Mouse (Mus musculus) lung, postnatal 10 days (tissue): ENCODE measurements at regions not wholly inside any gene's neighbourhood (a gene's known extent, or its start where the extent isn't known, plus 50 kb on each side); places are given as distances from the start of the nearest gene placed in this dataset.
A peak's percentile ranks its signal among the peaks of the same experiment; 100 is the strongest.

ENCODE experiments used
- DNase-seq: peaks from one replicate; pipeline ENCODE4 v3.0.0; 2021

GRCm38 (mm10) chr17:75707687-75708086, 155.9 kb upstream of the Fam98a start:
- DNase-seq, result no peak

DNA sequence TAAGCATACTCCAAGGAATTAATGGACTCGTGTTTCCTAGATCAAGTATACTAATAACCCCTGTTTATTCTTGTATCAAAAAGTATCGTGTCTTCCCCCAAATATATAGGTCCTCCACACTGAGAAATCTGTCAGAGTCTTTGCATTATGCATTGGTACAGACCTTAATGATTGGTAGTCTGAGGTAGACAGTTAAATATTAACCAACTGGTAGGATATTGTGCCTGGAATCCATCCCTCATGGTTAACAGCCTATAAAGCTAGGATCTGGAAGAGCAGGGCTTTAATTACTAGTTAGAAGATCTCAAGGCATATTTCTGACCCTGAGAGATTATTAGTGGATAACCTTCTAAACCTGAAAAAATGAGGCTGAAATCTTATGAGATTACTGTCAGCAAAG, 153.6 kb upstream of the Fam98a start:
- no peak for DNase-seq

DNA sequence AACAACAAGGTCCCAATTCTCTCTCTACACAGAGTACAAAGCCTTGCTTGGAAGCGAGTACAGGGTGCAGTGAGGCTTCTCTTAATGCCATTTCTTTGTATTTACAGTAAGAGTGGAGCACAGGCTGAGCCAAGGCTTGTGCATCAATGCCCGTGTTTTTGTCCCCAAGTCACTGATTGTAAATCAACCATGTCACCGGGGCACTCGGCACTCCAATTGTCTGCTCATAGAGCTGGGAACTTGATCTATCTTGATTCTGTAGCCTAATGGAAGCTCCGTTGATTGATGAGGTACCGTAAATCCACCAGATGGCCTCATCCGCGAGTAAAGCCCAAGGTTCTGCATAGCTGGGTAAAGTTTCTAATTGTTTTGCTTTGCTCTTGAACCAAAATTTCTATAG, 152.1 kb upstream of the Fam98a start:
- DNase-seq, result no peak

DNA sequence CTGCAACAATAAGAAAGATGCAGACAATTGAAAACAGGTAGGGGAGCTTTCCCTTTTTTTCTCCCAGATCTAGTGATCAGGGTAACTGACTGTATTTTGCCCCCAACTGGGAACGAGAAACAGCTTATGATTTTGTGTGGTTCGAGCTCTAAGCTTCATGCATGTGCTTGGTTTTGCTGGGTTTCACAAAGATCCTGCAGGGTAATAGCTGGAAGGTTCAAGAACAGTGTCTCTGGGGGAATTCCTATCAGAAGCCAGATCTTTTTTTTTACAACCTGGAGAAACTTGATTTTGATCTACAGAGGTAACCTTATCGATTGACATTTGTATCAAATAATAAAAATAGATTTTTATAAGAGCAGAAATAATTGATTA, 145.0 kb upstream of the Fam98a start:
- no peak for DNase-seq

- DNase-seq, result no peak
Measured at GRCm38 (mm10) chr17:75696103-75696728, 144.5 kb upstream of the Fam98a start.

- DNase-seq, result no peak
Measured at GRCm38 (mm10) chr17:75685927-75686326, 134.2 kb upstream of the Fam98a start.

DNA sequence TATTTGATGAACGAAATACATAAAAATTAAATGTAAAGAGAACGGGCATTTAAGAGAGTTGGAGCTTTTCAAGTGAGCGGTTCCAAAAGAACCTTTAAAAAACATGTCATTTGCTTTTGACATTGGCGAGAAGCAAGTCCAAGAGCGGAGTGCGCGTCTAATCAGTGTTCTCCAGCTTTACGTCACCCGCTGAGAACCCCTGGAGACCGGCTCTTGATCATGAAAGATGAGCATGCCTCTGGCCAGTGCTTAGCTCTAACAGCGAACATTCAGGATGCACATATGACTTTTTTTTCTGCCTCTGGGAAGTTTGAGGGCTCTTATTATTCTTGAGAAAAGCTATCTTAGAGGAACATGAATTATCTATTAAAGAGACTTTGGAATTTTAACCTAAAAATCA, 95.2 kb upstream of the Fam98a start:
- DNase-seq, result no peak

DNA sequence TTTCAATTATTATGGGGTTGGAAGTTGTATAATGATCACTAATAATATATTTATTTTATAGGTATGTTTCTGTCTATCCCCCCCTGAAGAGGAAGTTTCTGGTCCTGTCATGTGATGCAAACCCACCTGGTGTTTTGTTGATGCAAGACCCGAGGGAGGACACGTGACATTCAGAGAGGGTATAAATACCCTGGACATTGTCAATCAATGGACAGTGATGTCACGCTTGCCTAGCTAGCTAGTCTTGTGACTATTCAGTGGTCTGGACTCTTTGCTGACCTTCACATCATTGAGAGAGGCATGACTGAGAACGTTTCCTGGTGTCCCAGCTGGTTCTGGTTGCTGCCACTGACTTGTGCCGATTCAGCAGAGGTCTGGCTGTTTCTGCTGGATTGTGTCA, 93.0 kb upstream of the Fam98a start:
- no peak for DNase-seq

DNA sequence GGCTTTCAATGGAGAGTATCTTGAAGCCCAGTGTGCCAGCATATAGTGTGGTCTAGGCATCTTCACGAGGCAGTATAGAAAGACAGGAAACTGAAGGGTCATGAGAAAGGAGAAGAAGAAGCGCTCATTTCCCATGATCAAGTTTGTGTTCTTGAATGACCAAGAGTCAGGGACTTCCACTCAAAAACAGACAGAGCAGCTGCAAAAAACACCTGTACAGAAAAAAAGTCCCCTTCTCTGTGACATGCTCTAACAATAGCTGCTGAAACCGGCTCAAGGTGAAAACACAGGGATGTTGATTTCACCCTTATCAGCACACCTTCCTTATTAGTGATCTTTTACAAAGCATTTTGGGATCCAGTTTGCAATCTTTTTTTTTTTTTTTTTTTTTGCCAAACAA, 90.6 kb upstream of the Fam98a start:
- DNase-seq, result no peak

DNA sequence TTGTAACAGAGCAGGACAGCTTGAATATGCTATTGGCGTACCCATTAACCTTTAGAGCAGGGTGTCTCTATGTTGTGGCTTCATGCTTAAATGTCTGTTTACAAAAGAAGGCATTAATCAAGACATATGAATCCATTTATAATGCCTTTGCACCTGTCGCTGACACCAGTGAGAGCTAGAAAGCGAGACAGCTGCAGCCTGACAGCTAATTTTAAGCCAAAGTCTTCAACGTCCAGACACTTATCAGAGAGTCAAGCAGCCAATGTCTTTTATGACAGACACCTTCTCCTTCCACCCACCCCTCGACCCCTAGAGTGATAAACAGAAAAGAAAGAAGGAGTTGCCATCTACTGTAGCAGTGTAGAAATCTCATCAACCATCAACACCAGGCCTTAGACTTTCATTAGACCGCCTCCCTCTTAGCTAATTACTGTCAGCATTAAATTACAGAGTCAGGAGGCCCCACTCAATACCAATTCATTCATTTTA, 89.3 kb upstream of the Fam98a start:
- DNase-seq, result no peak

GRCm38 (mm10) chr17:75640575-75640974, 88.8 kb upstream of the Fam98a start:
- no peak for DNase-seq

DNA sequence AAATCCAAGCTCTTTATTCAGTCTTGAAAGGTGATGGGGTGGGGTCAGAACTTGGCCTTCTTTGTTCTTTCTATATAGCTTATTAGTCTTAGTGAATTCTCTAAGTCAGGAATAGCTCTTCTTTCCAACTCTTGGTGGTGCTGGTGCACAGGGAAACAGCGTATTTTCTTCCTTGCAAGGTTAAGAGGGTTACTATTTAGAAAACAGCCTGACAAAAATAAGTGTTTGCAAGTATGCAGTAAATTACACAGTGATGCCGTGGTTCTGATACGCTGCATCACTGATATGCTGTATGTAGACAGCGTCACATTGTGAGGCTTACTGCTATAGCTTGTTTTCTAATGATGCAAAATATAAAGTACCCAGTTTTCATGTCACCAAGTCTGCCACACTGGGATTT, 78.1 kb upstream of the Fam98a start:
- no peak for DNase-seq

DNA sequence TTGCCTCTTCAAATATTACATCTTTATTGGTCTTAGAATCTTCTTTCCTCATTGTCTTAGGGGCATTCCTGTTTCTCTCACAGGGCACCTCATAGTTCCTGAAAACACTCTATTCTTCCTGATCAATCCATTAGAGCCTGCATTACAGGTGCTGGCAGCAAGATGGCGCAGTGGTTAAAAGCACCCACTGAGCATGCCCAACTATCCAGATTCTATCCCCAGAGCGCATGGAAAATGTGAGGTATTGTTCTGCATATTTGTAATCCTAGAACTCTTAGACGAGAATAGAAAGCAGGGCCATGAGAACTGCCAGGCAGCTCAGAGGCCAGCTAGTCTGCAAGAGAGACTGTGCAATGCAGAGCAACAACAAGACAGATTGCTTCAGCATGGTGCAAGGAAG, 67.7 kb upstream of the Fam98a start:
- peak; percentile 1 for DNase-seq

DNA sequence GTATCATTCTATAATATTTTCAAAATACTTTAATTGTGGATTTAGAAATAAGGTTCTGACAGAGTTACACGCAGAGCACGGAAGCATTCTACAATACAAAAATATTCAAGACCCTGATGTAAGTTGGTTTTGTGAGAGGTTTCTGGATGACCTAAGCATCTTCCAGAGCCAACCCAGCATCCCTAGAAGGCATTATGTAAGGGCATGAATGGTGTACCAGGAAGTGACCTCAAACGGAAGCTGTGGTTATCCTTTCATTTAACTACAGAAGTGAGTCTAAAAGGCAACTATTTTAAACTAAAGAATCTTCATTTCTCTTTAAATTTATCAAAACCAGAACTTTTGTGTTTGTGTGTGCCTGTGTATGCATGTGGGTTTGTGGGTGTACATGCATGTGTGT, 66.8 kb upstream of the Fam98a start:
- DNase-seq, result no peak

DNA sequence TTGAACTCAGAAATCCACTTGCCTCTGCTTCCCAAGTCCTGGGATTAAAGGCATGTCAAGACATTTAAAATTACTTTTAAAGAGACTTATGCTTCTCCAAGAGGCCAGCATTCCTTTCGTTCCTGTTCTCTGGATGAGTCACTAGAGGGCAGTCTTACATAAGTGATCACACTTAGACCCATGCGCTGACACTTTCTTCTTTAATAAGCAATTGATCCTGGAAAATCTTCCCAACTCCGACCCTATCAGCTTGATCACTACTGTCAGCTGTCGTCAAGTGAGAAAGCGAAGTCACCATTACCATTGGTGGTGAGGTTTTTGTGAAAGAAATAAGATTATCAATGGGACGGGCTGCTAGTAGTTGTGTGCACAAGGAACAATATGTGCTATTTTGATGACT, 65.5 kb upstream of the Fam98a start:
- peak; percentile 20 for DNase-seq

GRCm38 (mm10) chr17:75615335-75615734, 63.6 kb upstream of the Fam98a start:
- DNase-seq, result peak; percentile 28

DNA sequence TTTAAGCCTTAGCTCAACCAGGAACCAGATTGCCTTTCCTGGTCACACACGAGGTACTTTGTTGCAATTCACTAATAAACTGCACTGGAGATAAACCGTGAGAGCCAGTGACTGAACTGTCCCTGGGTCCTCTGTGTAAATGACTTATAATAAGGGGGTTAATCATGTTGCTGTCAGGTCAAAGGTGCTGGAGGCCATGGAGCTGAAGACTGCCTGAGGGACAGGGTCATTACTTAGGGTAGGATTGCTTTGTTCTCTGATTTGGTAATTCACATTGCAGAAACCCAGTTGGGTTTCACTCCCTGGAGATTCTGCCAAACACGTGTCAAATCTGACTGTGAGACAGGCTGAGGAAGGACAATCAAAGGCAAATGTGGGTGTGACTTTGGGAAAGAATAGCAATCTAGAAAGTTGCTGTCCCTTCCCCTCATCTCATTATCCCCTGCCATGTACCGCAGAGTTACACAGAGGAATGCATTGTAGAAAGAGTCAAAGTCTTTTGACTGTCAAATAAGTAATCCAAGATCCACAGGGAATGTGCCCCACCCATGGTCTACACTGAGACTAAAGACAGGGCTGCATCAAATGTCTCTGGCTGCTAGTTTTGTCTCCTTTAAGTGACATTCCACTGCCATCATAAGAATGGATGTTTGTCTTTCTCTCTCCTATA, 51.8 kb upstream of the Fam98a start:
- DNase-seq, result no peak
